Mouse (Mus musculus): Measurements from ENCODE around the gene Ddx39. TPM values are rescaled to one million over a fixed set of nuclear protein-coding genes. Genes with fewer than 3 reads are reported as not detected.

Gene Ddx39
- 10 to 100 TPM; 17.4 to 19.4 (median 19.0) TPM for total RNA-seq (2022)

- DNase-seq (ENCODE audit: low spot score in 2 of 2) = peak; percentile 97 to 99
These were observed at the start of gene Ddx39 for GRCm38 (mm10) chr8:83715031-83715690. Ddx39 (plus strand) TSS chr8:83715177.

- no peak for DNase-seq (ENCODE audit: low spot score in 2 of 2)
These were observed 48.8 kb upstream of the Ddx39 start, which contains the start of gene Ptger1 for GRCm38 (mm10) chr8:83665969-83666865. Ptger1 (plus strand) TSS chr8:83666678.

GRCm38 (mm10) chr8:83666866-83667234 is 48.1 kb upstream of the Ddx39 start:
- DNase-seq (ENCODE audit: low spot score in 2 of 2) = no peak

GRCm38 (mm10) chr8:83667526-83667925 is 47.5 kb upstream of the Ddx39 start:
- no peak for DNase-seq (ENCODE audit: low spot score in 2 of 2)

GRCm38 (mm10) chr8:83668010-83668916 is 46.7 kb upstream of the Ddx39 start:
- DNase-seq (ENCODE audit: low spot score in 2 of 2) = peak in 1 of 2 experiments; percentile 69

GRCm38 (mm10) chr8:83669013-83669412 is 46.0 kb upstream of the Ddx39 start:
- no peak for DNase-seq (ENCODE audit: low spot score in 2 of 2)

GRCm38 (mm10) chr8:83672936-83673335 is 42.0 kb upstream of the Ddx39 start:
- DNase-seq (ENCODE audit: low spot score in 2 of 2) = no peak

- no peak for DNase-seq (ENCODE audit: low spot score in 2 of 2)
These were observed 40.5 kb upstream of the Ddx39 start for GRCm38 (mm10) chr8:83674497-83674896.

GRCm38 (mm10) chr8:83679866-83680265 is 35.1 kb upstream of the Ddx39 start:
- no peak for DNase-seq (ENCODE audit: low spot score in 2 of 2)

- DNase-seq (ENCODE audit: low spot score in 2 of 2) = no peak
These were observed 34.4 kb upstream of the Ddx39 start for GRCm38 (mm10) chr8:83680603-83681002.

- no peak for DNase-seq (ENCODE audit: low spot score in 2 of 2)
These were observed 33.9 kb upstream of the Ddx39 start for GRCm38 (mm10) chr8:83681099-83681498.

- DNase-seq (ENCODE audit: low spot score in 2 of 2) = no peak
These were observed 30.5 kb upstream of the Ddx39 start for GRCm38 (mm10) chr8:83684517-83684916.

- DNase-seq (ENCODE audit: low spot score in 2 of 2) = no peak
These were observed 25.7 kb upstream of the Ddx39 start for GRCm38 (mm10) chr8:83689264-83689663.

- no peak for DNase-seq (ENCODE audit: low spot score in 2 of 2)
These were observed 21.3 kb upstream of the Ddx39 start for GRCm38 (mm10) chr8:83693609-83694236.

GRCm38 (mm10) chr8:83694369-83695160 is 20.4 kb upstream of the Ddx39 start:
- DNase-seq (ENCODE audit: low spot score in 2 of 2) = no peak

- DNase-seq (ENCODE audit: low spot score in 2 of 2) = no peak
These were observed 19.4 kb upstream of the Ddx39 start for GRCm38 (mm10) chr8:83695351-83696106.

GRCm38 (mm10) chr8:83697374-83698220 is 17.4 kb upstream of the Ddx39 start:
- no peak for DNase-seq (ENCODE audit: low spot score in 2 of 2)

GRCm38 (mm10) chr8:83698291-83698660 is 16.7 kb upstream of the Ddx39 start:
- no peak for DNase-seq (ENCODE audit: low spot score in 2 of 2)
